Mouse (Mus musculus) gastrocnemius, postnatal 14 days (tissue): ENCODE results near the gene Eps8l3. TPM values are rescaled to one million over a fixed set of nuclear protein-coding genes. Genes with fewer than 3 reads are reported as not detected.
A peak's percentile ranks its signal among the peaks of the same experiment; 100 is the strongest.
"Not testable (repeated sequence)": the region's sequence is repeated elsewhere in the genome, so short reads cannot be mapped to it uniquely, and the experiment has no call there.

ENCODE experiments used
- DNase-seq: peaks from one replicate; pipeline ENCODE4 v3.0.0; 2021; ENCODE audit warnings: mixed read lengths
- intact Hi-C: fragments of 180-260 bp; cut with DNase I; formaldehyde crosslinking; loops from one replicate; pipeline ENCODE4 v1.15.1; 2025; ENCODE audit warnings: low total_unique reads
- total RNA-seq, 2 experiments: library from RNA; stranded (reverse); gene quantifications; 2 replicates each; pipeline ENCODE4 v1.2.3; 2021

Gene Eps8l3
- total RNA-seq, 2 experiments from 2014 or later = not detected

GRCm38 (mm10) chr3:107850418-107851031, 26.5 kb upstream of the Eps8l3 start:
- DNase-seq = peak; percentile 84
- intact Hi-C loops = no loop called here

GRCm38 (mm10) chr3:107852786-107853185, 24.2 kb upstream of the Eps8l3 start:
- DNase-seq = no peak
- intact Hi-C loops = no loop called here

GRCm38 (mm10) chr3:107853232-107854181, 23.5 kb upstream of the Eps8l3 start:
- intact Hi-C loops = no loop called here
- no peak for DNase-seq

GRCm38 (mm10) chr3:107855368-107855767, 21.7 kb upstream of the Eps8l3 start:
- no peak for DNase-seq
- intact Hi-C loops = loop anchor here (5.0 kb wide), 1 partner anchor 98 kb away; no protein-coding TSS in a partner anchor

GRCm38 (mm10) chr3:107857646-107858045, 19.4 kb upstream of the Eps8l3 start:
- DNase-seq = no peak
- intact Hi-C loops = loop anchor here (5.0 kb wide), 1 partner anchor 100 kb away; no protein-coding TSS in a partner anchor

- DNase-seq, intact Hi-C loops: not testable (repeated sequence)
Measured at GRCm38 (mm10) chr3:107861483-107861882, 15.5 kb upstream of the Eps8l3 start.

GRCm38 (mm10) chr3:107862471-107862870, 14.6 kb upstream of the Eps8l3 start:
- intact Hi-C loops = loop anchor here (2.0 kb wide), 1 partner anchor 164 kb away; no protein-coding TSS in a partner anchor
- DNase-seq = no peak

GRCm38 (mm10) chr3:107863471-107863870, 13.6 kb upstream of the Eps8l3 start:
- intact Hi-C loops = loop anchor here (2.0 kb wide), 1 partner anchor 165 kb away; no protein-coding TSS in a partner anchor
- DNase-seq = no peak

- peak; percentile 80 for DNase-seq
- intact Hi-C loops = loop anchor here (2.0 kb wide), 1 partner anchor 165 kb away; no protein-coding TSS in a partner anchor
Measured at GRCm38 (mm10) chr3:107863898-107864603, 13.0 kb upstream of the Eps8l3 start.

GRCm38 (mm10) chr3:107865364-107866091, 11.5 kb upstream of the Eps8l3 start:
- intact Hi-C loops = loop anchor here (5.0 kb wide), 1 partner anchor 197 kb away; no protein-coding TSS in a partner anchor
- no peak for DNase-seq

GRCm38 (mm10) chr3:107867086-107867485, 9.9 kb upstream of the Eps8l3 start:
- peak; percentile 79 for DNase-seq
- intact Hi-C loops = loop anchor here (5.0 kb wide), 1 partner anchor 195 kb away; no protein-coding TSS in a partner anchor

GRCm38 (mm10) chr3:107868452-107868851, 8.6 kb upstream of the Eps8l3 start:
- no peak for DNase-seq
- intact Hi-C loops = loop anchor here (5.0 kb wide), 1 partner anchor 194 kb away; no protein-coding TSS in a partner anchor

- no peak for DNase-seq
Measured at GRCm38 (mm10) chr3:107869097-107869496, 7.9 kb upstream of the Eps8l3 start.

GRCm38 (mm10) chr3:107869925-107870324, 7.1 kb upstream of the Eps8l3 start:
- no peak for DNase-seq
- intact Hi-C loops = loop anchor here (5.0 kb wide), 2 partner anchors 42 to 192 kb away; no protein-coding TSS in a partner anchor

More at GRCm38 (mm10) chr3:107869097-107869496, 7.9 kb upstream of the Eps8l3 start:
- intact Hi-C loops = loop anchor here (5.0 kb wide), 1 partner anchor 193 kb away; no protein-coding TSS in a partner anchor

- intact Hi-C loops = loop anchor here (5.0 kb wide), 1 partner anchor 39 kb away; no protein-coding TSS in a partner anchor
- no peak for DNase-seq
Measured at GRCm38 (mm10) chr3:107873335-107874251, 3.4 kb upstream of the Eps8l3 start.

- intact Hi-C loops = no loop called here
- no peak for DNase-seq
Measured at GRCm38 (mm10) chr3:107875231-107875630, 1.8 kb upstream of the Eps8l3 start.
